Mouse (Mus musculus) heart, adult 2 months (tissue): ENCODE results near the gene Nr2c2.

Source experiments
- CTCF ChIP-seq: fragments of 200-600 bp; IDR thresholded peaks from 2 replicates; pipeline ENCODE4 v1.8.1; 2022; ENCODE audit warnings: antibody characterized with exemption, mild to moderate bottlenecking, moderate library complexity
- EP300 ChIP-seq: fragments of 200-500 bp; IDR thresholded peaks from 2 replicates; pipeline ENCODE4 v1.6.1; 2011; ENCODE audit warnings: low read depth, low read length, control low read depth; ENCODE audit not compliant: insufficient read depth
- POLR2A ChIP-seq: fragments of 200-500 bp; IDR thresholded peaks from 2 replicates; pipeline ENCODE4 v1.6.1; 2011; ENCODE audit warnings: mild to moderate bottlenecking, low read depth, low read length, control low read depth; ENCODE audit not compliant: insufficient read depth

- TF ChIP-seq CTCF (no peak), EP300 (no peak), POLR2A (no peak)
Observed at GRCm38 (mm10) chr6:92090497-92090896, 693 bp upstream of the Nr2c2 start.
